Mouse (Mus musculus) limb, embryonic 12.5 days (tissue): Measurements from ENCODE around the gene Nim1k. TPM values are rescaled to one million over a fixed set of nuclear protein-coding genes. Genes with fewer than 3 reads are reported as not detected.
A peak's percentile ranks its signal among the peaks of the same experiment; 100 is the strongest.

ENCODE experiments used
- ATAC-seq: fragments of 200-750 bp; cut with Nextera tagmentation; 2 replicates; pipeline ENCODE4 v1.8.0; 2017; ENCODE audit warnings: low read depth, moderate TSS enrichment; ENCODE audit not compliant: insufficient number of reproducible peaks, insufficient read depth, low FRiP score, low TSS enrichment
- H3K27ac ChIP-seq: fragments of 300-500 bp; sonication (generic); 2 replicates; pipeline ENCODE4 v1.5.1; 2016; ENCODE audit warnings: mild to moderate bottlenecking, moderate library complexity
- H3K27me3 ChIP-seq: fragments of 300-500 bp; sonication (generic); 2 replicates; pipeline ENCODE4 v1.6.1; 2016; ENCODE audit warnings: mild to moderate bottlenecking, moderate library complexity
- H3K36me3 ChIP-seq: fragments of 300-500 bp; sonication (generic); 2 replicates; pipeline ENCODE4 v1.6.1; 2016; ENCODE audit warnings: mild to moderate bottlenecking, moderate library complexity
- H3K4me1 ChIP-seq: fragments of 300-500 bp; sonication (generic); replicated peaks from 2 replicates; pipeline ENCODE4 v1.6.1; 2016
- H3K4me2 ChIP-seq: fragments of 300-500 bp; sonication (generic); 2 replicates; pipeline ENCODE4 v1.6.1; 2016; ENCODE audit warnings: mild to moderate bottlenecking, moderate library complexity
- H3K4me3 ChIP-seq: fragments of 300-500 bp; sonication (generic); replicated peaks from 2 replicates; pipeline ENCODE4 v1.5.1; 2016; ENCODE audit warnings: mild to moderate bottlenecking
- H3K9ac ChIP-seq: fragments of 300-500 bp; sonication (generic); replicated peaks from 2 replicates; pipeline ENCODE4 v1.6.1; 2016; ENCODE audit warnings: mild to moderate bottlenecking, moderate library complexity
- H3K9me3 ChIP-seq: fragments of 300-500 bp; sonication (generic); 2 replicates; pipeline ENCODE4 v1.6.1; 2016; ENCODE audit warnings: mild to moderate bottlenecking, moderate library complexity
- WGBS: fragments of 180-500 bp; shearing (Covaris S2); methylation state at CpG from one replicate; pipeline ENCODE4 v1.1.7; 2016; 5-methylcytosine and 5-hydroxymethylcytosine counted together
- polyA plus RNA-seq: library from polyadenylated mRNA; unstranded; fragments of >200 nt; fragmentation: Nextera tagmentation; extraction: Ambion mirVana; gene quantifications from 2 replicates; pipeline ENCODE4 v1.2.1, GENCODE M21; 2016

Nim1k gene
- polyA plus RNA-seq, result 1.6 and 2.3 TPM in 2 replicates

DNA sequence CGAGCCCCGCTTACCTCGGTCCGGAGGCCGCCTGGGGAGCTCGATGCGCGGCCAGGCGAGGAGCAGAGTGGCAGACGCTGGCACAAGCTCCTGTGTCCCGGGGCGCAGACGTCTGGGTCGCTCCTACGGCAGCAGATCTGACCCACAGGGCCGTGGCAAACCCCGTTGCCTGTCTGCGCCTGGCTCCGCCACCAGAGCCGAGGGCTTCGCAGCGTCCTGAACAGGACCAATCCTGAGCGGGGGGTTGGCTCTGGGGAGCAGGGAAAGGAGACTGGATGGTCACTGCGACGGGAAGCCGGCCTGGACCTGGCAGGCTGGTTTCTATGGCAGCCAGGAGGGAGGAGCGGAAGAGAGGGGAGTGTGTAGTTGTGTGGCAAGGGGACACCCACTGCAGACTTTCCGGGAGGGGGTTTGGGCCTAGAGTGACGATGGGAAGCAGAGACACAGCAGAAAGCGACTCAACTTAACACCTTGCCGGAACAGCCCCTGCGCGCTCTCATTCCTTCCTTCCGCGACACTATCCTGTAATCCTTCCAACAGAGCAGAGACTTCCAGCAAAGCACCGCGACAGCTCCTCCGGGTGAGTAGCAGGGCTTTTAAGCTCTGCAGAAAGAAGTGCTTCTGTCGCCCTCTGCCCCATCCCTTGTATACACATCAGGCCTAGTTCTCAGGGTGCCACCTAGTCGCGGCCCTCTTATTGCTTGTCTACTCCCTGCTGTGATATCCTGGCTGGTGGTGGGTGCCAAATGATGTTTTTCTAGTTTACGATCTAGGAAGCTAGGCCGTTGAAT lies at the start of gene Nim1k:
Nim1k (minus strand) TSS at position 202 of the 791 bp plus-strand sequence.
- ATAC-seq, result peak; percentile 92
- Histone ChIP-seq H3K9ac (peak within 1 kb of the TSS; percentile 71), H3K36me3 (peaks cover 4% of the 10 kb centered on the region; the same call in 1 of the 2 replicates), H3K4me2 (peak within 1 kb of the TSS; percentile 91), H3K4me3 (peak within 1 kb of the TSS; percentile 60), H3K9me3 (no peaks in the 10 kb centered on the region), H3K4me1 (peaks cover 21% of the 10 kb centered on the region), H3K27ac (peak within 1 kb of the TSS; percentile 79), H3K27me3 (no peaks in the 10 kb centered on the region)
- under 1% methylated on average over 43 of the region's 43 CpGs for WGBS

DNA sequence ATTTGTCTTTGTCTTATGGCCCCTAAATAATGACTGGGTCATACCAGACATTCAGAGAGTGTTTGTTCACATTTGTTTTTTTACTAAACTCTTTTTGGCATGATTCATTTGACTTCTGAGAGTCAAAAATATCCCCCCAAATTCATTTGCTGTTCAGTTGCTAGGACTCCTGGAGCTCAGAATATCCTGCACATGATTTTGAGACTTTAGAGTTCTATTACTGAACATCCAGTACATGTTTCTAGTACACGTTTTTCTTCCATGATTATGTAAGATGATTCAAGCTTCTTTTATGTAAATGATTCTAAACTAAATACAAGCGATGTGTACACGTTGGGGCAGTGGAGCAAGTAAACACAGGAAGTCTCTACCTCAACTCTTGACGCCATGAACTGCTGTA lies 42.0 kb upstream of the Nim1k start:
- Histone ChIP-seq H3K9ac (no peak overlapping the region), H3K4me1 (no peaks in the 10 kb centered on the region), H3K27ac (no peak overlapping the region), H3K4me3 (no peak overlapping the region), H3K4me2 (no peak overlapping the region), H3K36me3 (no peaks in the 10 kb centered on the region), H3K9me3 (no peaks in the 10 kb centered on the region), H3K27me3 (no peaks in the 10 kb centered on the region)
- no peak for ATAC-seq
- WGBS, result 73% methylated on average over 4 of the region's 4 CpGs

DNA sequence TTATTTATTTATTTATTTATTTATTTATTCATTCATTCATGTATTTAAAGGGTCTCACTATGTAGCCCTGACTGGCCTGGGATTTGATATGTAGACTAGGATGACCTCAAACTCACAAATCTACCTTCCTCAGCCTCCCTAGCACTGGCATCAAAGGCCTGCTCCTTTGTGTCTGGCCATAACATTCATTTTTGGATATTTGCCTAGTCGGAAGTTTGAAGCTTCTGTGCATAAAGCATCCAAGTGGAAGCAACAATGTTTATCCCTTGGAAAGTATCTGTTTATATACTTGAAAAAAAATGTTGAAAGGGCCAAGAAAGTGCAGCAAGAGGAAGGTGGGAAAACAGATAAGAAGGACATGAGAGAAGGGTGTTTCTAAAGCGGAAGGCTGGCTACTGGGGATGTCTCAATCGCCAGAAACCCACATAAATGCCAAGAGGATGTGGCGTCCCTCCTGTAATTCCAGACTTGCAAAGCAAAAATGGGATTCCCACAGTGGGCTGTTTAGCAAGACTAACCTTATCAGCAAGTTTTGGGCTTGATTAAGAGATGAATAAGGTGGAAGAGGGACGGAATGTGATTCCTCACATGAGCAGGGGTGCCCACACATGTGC lies 37.2 kb upstream of the Nim1k start:
- Histone ChIP-seq H3K4me1 (peaks cover 9% of the 10 kb centered on the region), H3K4me2 (no peak overlapping the region), H3K27ac (no peak overlapping the region), H3K36me3 (peaks cover 12% of the 10 kb centered on the region), H3K27me3 (no peaks in the 10 kb centered on the region), H3K4me3 (no peak overlapping the region), H3K9me3 (no peaks in the 10 kb centered on the region), H3K9ac (no peak overlapping the region)
- no peak for ATAC-seq
- 82% methylated on average over 5 of the region's 5 CpGs for WGBS

DNA sequence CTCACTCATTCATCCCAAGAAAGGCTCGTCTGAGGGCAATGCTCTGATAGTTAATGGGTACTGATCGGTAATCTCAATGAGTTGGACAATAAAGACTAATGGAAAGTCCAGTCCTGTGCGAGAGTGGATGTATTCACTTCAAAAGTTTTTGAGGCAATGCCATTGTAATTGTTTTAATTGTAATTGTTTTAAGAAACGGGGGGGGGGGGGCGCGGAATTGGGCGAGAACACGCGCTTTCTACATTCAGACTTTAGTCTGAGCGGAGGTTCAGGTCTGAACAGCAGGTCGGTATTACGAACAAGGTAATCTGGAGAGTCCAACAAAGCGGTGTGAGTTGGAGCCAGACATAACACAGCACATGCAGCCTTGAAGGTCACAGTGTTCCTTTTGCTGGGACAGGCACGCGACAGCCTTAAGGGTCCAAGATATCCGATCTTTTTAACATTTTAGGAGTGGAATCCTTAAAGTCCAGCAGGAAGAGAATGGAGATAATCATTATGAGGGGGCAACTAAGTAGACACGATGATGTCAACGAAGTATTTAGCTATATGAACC lies 36.0 kb upstream of the Nim1k start:
- peak overlapping the region; percentile 94 for H3K27ac ChIP-seq
- 4% methylated on average over 18 of the region's 18 CpGs for WGBS
- no peaks in the 10 kb centered on the region for H3K27me3 ChIP-seq
- H3K4me3 ChIP-seq, result peak overlapping the region; percentile 78
- H3K4me1 ChIP-seq, result peaks cover 9% of the 10 kb centered on the region
- H3K9me3 ChIP-seq, result no peaks in the 10 kb centered on the region
- H3K4me2 ChIP-seq, result peak overlapping the region; percentile 78
- H3K9ac ChIP-seq, result peak overlapping the region; percentile 96
- H3K36me3 ChIP-seq, result peaks cover 22% of the 10 kb centered on the region
- no peak for ATAC-seq

DNA sequence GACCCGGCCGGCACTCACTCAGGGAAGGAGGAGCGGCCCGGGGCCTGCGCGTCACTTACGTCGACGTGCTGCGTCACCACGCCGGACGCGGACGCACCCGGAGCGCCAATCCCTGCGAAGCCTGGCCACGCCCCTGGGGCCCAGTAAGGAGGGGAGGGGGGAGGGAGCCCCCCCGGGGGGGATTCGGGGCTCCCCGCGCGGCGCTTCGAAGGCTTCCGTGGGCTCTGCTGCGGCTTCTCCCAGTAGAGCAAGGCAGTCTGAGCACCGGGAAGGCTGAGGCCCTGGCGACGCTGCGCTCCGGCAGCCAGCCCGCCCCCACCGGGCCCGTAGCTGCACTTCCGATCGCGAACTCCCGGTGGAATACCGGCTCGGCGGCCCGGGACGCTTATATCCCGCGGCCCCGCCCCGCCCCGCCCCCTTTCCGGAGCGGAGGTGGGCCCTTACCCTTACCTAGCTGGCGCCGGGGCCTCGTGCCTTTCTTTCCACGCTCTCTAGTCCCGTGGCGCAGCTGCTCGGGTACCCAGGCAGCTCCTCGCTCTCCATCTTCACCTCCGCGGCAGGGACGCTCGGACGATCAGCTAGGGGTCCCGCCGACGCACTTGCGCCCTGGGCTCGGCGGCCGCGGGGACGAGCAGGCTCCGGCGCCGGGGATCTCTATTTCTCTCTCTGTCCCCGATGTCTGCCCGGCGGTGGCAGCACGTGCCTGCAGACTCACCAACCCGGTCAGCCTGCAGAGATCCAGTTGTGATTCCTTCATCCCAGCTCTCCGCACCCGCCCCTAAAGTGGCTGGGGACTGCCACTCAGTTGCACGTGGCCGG lies 35.3 kb upstream of the Nim1k start, which contains the start of gene Zfp131:
Zfp131 (minus strand) TSS at position 129 of the 819 bp plus-strand sequence.
- Histone ChIP-seq H3K27me3 (no peaks in the 10 kb centered on the region), H3K36me3 (peaks cover 27% of the 10 kb centered on the region), H3K4me3 (peak within 1 kb of the TSS; percentile 78), H3K9me3 (no peaks in the 10 kb centered on the region), H3K27ac (peak within 1 kb of the TSS; percentile 94), H3K4me2 (peak within 1 kb of the TSS; percentile 78), H3K9ac (peak within 1 kb of the TSS; percentile 96), H3K4me1 (peaks cover 9% of the 10 kb centered on the region)
- peak; percentile 97 for ATAC-seq
- WGBS, result under 1% methylated on average over 72 of the region's 86 CpGs

DNA sequence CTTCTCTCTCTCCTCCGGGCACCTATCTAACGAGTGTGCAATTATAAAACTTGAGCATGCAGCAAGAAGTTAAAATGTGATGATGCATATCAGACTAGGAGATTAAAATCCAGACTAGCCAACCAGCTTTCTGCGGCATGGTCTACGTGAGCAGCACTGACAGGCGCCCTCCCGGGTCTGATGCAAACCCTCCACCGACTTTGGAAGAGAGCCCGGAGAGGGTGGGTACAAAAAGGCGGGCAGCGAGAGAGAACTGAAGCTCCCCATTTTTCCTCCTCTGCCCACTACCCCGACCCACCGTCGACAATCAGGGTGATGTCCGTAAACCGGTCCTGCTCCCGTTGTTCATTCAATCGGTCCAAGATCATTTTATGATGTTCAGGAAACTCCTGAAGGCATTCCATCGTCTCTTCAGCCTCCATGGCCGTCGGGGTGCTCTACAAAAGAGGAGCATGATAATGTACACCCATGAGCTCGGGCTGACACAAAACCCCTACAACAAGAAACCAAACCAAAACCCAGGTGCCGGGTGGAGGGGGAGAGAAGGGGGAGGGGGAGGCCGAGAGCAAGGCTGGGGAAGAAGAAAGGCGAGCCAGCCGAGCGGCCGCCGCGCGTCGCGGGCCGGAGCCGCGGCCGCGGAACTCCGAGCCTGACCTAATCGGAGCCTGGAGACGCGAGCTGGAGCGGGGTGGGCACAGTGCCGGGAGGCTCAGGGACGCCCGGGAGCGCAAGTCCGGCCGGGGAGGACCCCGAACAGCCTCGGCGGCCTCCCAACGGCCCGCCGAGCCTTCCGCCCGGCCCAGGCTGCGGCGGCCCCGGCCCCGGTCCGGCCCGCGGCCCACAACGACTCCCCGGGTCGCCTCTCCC lies 34.4 kb upstream of the Nim1k start:
- Histone ChIP-seq H3K27ac (peak overlapping the region; percentile 94), H3K4me3 (peak overlapping the region; percentile 78), H3K9ac (peak overlapping the region; percentile 96), H3K9me3 (no peaks in the 10 kb centered on the region), H3K27me3 (no peaks in the 10 kb centered on the region), H3K4me1 (peaks cover 9% of the 10 kb centered on the region), H3K36me3 (peaks cover 35% of the 10 kb centered on the region), H3K4me2 (peak overlapping the region; percentile 64)
- peak; percentile 58 for ATAC-seq
- 1% methylated on average over 46 of the region's 66 CpGs for WGBS

DNA sequence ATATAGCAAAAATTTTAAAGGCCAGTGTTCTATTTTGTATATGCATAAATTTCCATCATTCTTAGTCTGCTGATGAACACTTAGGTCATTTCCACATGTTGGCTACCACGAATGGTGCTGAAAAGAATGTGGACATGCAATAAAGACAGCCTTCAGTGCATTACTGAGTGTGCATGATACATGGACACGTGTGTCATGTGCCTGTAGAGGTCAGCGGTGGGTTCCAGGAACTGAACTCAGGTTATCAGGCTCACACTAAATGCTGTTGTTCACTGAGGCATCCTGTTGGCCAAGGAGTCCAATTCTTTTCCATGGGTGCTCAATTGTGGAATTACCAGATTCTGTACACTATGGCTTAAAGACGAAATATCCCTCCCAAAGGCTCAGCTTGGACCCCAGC lies 27.9 kb upstream of the Nim1k start:
- H3K27me3 ChIP-seq, result no peaks in the 10 kb centered on the region
- H3K36me3 ChIP-seq, result peaks cover 85% of the 10 kb centered on the region
- no peak for ATAC-seq
- H3K9me3 ChIP-seq, result no peaks in the 10 kb centered on the region
- H3K9ac ChIP-seq, result no peak overlapping the region
- no peak overlapping the region for H3K4me3 ChIP-seq
- H3K27ac ChIP-seq, result no peak overlapping the region
- H3K4me1 ChIP-seq, result no peaks in the 10 kb centered on the region
- 90% methylated on average over 4 of the region's 4 CpGs for WGBS
- H3K4me2 ChIP-seq, result no peak overlapping the region

DNA sequence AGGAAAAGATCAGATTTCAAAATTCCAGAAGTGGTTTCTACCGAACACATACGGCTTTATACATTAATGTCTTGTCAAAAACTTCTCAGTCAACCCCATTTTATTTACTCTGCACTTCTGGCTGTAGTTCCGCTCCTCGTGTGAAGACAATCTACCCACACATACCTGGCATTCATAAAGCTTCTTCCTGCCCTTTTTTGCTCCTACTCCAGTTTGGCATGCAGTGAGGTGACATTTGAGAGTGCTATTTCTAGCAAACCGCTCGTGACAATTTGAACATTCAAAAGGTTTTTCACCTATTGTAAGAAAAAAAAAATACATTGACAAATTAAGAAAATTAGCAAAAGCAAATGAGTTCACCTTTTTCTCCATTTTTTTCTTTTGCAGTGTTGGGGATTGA lies 12.9 kb upstream of the Nim1k start:
- no peak for ATAC-seq
- Histone ChIP-seq H3K4me1 (no peaks in the 10 kb centered on the region), H3K4me2 (no peak overlapping the region), H3K36me3 (peaks cover 89% of the 10 kb centered on the region), H3K27ac (no peak overlapping the region), H3K4me3 (no peak overlapping the region), H3K27me3 (no peaks in the 10 kb centered on the region), H3K9ac (no peak overlapping the region), H3K9me3 (no peaks in the 10 kb centered on the region)
- WGBS, result 75% methylated on average over 6 of the region's 6 CpGs

DNA sequence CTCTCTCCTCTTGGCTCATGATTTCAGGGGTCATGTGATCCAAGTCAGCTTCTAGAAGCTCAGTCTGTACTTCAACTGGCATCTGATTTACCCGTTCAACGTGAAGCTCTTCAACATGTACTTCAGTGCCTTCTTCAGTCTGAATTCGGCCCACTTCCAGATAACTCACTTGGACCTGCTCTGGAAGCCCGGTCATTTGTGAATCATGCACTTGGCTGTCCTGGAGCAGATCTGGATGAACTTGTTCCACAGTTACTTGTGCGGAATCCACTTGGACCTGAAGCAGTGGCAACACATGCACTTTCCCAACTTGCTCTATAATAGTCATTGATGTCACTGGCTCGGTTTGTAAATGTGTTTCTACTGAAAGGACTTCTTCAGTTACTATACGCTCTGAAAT lies 10.8 kb upstream of the Nim1k start:
- H3K9ac ChIP-seq, result no peak overlapping the region
- 91% methylated on average over 7 of the region's 7 CpGs for WGBS
- no peak overlapping the region for H3K27ac ChIP-seq
- H3K4me3 ChIP-seq, result no peak overlapping the region
- H3K4me1 ChIP-seq, result no peaks in the 10 kb centered on the region
- H3K9me3 ChIP-seq, result no peaks in the 10 kb centered on the region
- no peak for ATAC-seq
- H3K36me3 ChIP-seq, result peaks cover 79% of the 10 kb centered on the region
- H3K27me3 ChIP-seq, result no peaks in the 10 kb centered on the region
- H3K4me2 ChIP-seq, result no peak overlapping the region

DNA sequence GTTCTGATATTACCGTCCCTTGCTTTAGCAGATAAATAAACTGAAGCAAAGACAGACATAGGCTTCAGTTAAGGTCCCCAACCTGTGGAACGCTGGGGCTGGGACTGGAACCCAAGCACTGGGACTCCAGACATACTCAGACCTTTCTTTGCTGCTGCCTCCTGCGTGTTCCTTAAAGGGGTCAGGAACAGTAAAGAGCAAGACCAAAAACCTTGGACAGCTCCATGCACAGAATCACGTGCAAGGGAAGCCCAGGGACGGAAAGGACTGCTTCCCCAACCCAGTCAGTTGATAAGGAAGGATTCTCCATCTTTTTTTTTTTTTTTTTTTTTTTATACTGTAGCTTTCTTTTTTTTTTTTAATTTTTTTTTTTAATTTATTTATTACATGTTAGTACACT lies 1.1 kb upstream of the Nim1k start:
- H3K9me3 ChIP-seq, result no peaks in the 10 kb centered on the region
- WGBS, result 23% methylated on average over 5 of the region's 5 CpGs
- peaks cover 21% of the 10 kb centered on the region for H3K4me1 ChIP-seq
- H3K9ac ChIP-seq, result no peak overlapping the region
- H3K36me3 ChIP-seq, result peaks cover 14% of the 10 kb centered on the region; the same call in 1 of the 2 replicates
- H3K27ac ChIP-seq, result no peak overlapping the region
- peak overlapping the region; percentile 91 for H3K4me2 ChIP-seq
- no peak overlapping the region; the same call in 1 of the 2 replicates for H3K4me3 ChIP-seq
- ATAC-seq, result no peak
- H3K27me3 ChIP-seq, result no peaks in the 10 kb centered on the region
